Mouse (Mus musculus): ENCODE measurements around the gene Mink1.

The Mink1 gene

GRCm38 (mm10) chr11:70653345-70654197, 90.9 kb downstream of the Mink1 start:
- DNase-seq (ENCODE audit: low read depth): peak; percentile 78

GRCm38 (mm10) chr11:70654198-70654922, 91.7 kb downstream of the Mink1 start, which contains the start of gene Pfn1:
Pfn1 (minus strand) TSS chr11:70654644.
- peak; percentile 93 for DNase-seq (ENCODE audit: low read depth)

- DNase-seq (ENCODE audit: low read depth): peak; percentile 93
These were observed 92.4 kb downstream of the Mink1 start for GRCm38 (mm10) chr11:70654923-70655570.

GRCm38 (mm10) chr11:70655571-70656455, 93.1 kb downstream of the Mink1 start:
- DNase-seq (ENCODE audit: low read depth): peak; percentile 78

- peak; percentile 75 for DNase-seq (ENCODE audit: low read depth)
These were observed 93.8 kb downstream of the Mink1 start for GRCm38 (mm10) chr11:70656456-70656927.

GRCm38 (mm10) chr11:70656964-70657363, 94.3 kb downstream of the Mink1 start, which contains the start of gene Eno3:
Eno3 (plus strand) TSS chr11:70657202.
- no peak for DNase-seq (ENCODE audit: low read depth)

GRCm38 (mm10) chr11:70657573-70657972, 94.9 kb downstream of the Mink1 start:
- DNase-seq (ENCODE audit: low read depth): no peak

GRCm38 (mm10) chr11:70657991-70658390, 95.3 kb downstream of the Mink1 start:
- DNase-seq (ENCODE audit: low read depth): no peak

- peak; percentile 35 for DNase-seq (ENCODE audit: low read depth)
These were observed 95.8 kb downstream of the Mink1 start for GRCm38 (mm10) chr11:70658521-70658920.

- DNase-seq (ENCODE audit: low read depth): no peak
These were observed 96.3 kb downstream of the Mink1 start for GRCm38 (mm10) chr11:70658942-70659341.

GRCm38 (mm10) chr11:70660571-70660970, 97.9 kb downstream of the Mink1 start:
- no peak for DNase-seq (ENCODE audit: low read depth)

- no peak for DNase-seq (ENCODE audit: low read depth)
These were observed 100.4 kb downstream of the Mink1 start for GRCm38 (mm10) chr11:70663101-70663500.

GRCm38 (mm10) chr11:70663957-70664356, 101.3 kb downstream of the Mink1 start:
- no peak for DNase-seq (ENCODE audit: low read depth)
